Mouse (Mus musculus) myocyte (in vitro differentiated cells): ENCODE results near the gene Fndc3b.

Source experiments
- CEBPB ChIP-seq: IDR thresholded peaks from 2 replicates; pipeline ENCODE4 v1.6.1; 2011; ENCODE audit warnings: mild to moderate bottlenecking, moderate library complexity; ENCODE audit not compliant: poor library complexity, insufficient read depth, severe bottlenecking
- E2F4 ChIP-seq: IDR thresholded peaks from one replicate; pipeline ENCODE4 v1.6.1; 2011; ENCODE audit warnings: mild to moderate bottlenecking, control low read depth, moderate library complexity; ENCODE audit not compliant: insufficient read depth
- MAX ChIP-seq: IDR thresholded peaks from one replicate; pipeline ENCODE4 v1.6.1; 2011; ENCODE audit warnings: low read depth, mild to moderate bottlenecking, control low read depth
- MYOD1 ChIP-seq, 3 experiments: IDR thresholded peaks; one replicate each; pipeline ENCODE4 v1.6.1; 2011; ENCODE audit warnings: control low read depth in 2 of 3, low read depth in 2 of 3, mild to moderate bottlenecking in 2 of 3, moderate library complexity in 1 of 3; ENCODE audit not compliant: insufficient read length in 2 of 3, control insufficient read depth in 1 of 3
- MYOG ChIP-seq, 3 experiments: IDR thresholded peaks; one replicate each; pipeline ENCODE4 v1.6.1; 2011; ENCODE audit warnings: control low read depth in 2 of 3, low read depth in 2 of 3, mild to moderate bottlenecking in 2 of 3; ENCODE audit not compliant: insufficient read length in 2 of 3, control insufficient read depth in 1 of 3, insufficient read depth in 1 of 3
- POLR2A ChIP-seq: IDR thresholded peaks from one replicate; pipeline ENCODE4 v1.6.1; 2011; ENCODE audit warnings: low read depth, mild to moderate bottlenecking, control low read depth, moderate library complexity; ENCODE audit not compliant: insufficient read length
- POLR2AphosphoS2 ChIP-seq: IDR thresholded peaks from one replicate; pipeline ENCODE4 v1.6.1; 2011; ENCODE audit warnings: low read depth, control low read depth; ENCODE audit not compliant: insufficient read length
- REST ChIP-seq: IDR thresholded peaks from one replicate; pipeline ENCODE4 v1.6.1; 2011; ENCODE audit warnings: mild to moderate bottlenecking, control low read depth, moderate library complexity; ENCODE audit not compliant: insufficient read depth, insufficient read length
- SRF ChIP-seq: IDR thresholded peaks from one replicate; pipeline ENCODE4 v1.6.1; 2011; ENCODE audit warnings: low read depth; ENCODE audit not compliant: control insufficient read depth, insufficient read length
- TCF12 ChIP-seq: IDR thresholded peaks from one replicate; pipeline ENCODE4 v1.6.1; 2011; ENCODE audit warnings: mild to moderate bottlenecking, control low read depth; ENCODE audit not compliant: poor library complexity, insufficient read depth, severe bottlenecking
- TCF3 ChIP-seq: IDR thresholded peaks from one replicate; pipeline ENCODE4 v1.6.1; 2011; ENCODE audit warnings: low read depth, control low read depth; ENCODE audit not compliant: insufficient read length
- USF1 ChIP-seq: IDR thresholded peaks from one replicate; pipeline ENCODE4 v1.6.1; 2011; ENCODE audit warnings: low read depth, mild to moderate bottlenecking, control low read depth, moderate library complexity

GRCm38 (mm10) chr3:27610547-27610946, 100.6 kb downstream of the Fndc3b start:
- no peak for TF ChIP-seq POLR2A
- TF ChIP-seq MYOD1 (IDR thresholded peaks at IDR 0.05; ENCODE audit: control insufficient read depth in 1 of 3, insufficient read length in 2 of 3, low read depth in 2 of 3): no peak
- no peak for TF ChIP-seq REST
- no peak for TF ChIP-seq POLR2AphosphoS2
- TF ChIP-seq MAX: no peak
- TF ChIP-seq MYOG (IDR thresholded peaks at IDR 0.05; ENCODE audit: control insufficient read depth in 1 of 3, insufficient read depth in 1 of 3, insufficient read length in 2 of 3, low read depth in 2 of 3): no peak
- TF ChIP-seq USF1: no peak
- TF ChIP-seq TCF3: no peak
- no peak for TF ChIP-seq TCF12
- TF ChIP-seq CEBPB: no peak
- TF ChIP-seq E2F4: no peak
- no peak for TF ChIP-seq SRF
